Mouse (Mus musculus): ENCODE results near the gene Zfyve21. TPM values are rescaled to one million over a fixed set of nuclear protein-coding genes. Genes with fewer than 3 reads are reported as not detected.
A peak's percentile ranks its signal among the peaks of the same experiment; 100 is the strongest.

Gene Zfyve21
- polyA plus RNA-seq, 1 experiment from 2014 or later, result 122 TPM

DNA sequence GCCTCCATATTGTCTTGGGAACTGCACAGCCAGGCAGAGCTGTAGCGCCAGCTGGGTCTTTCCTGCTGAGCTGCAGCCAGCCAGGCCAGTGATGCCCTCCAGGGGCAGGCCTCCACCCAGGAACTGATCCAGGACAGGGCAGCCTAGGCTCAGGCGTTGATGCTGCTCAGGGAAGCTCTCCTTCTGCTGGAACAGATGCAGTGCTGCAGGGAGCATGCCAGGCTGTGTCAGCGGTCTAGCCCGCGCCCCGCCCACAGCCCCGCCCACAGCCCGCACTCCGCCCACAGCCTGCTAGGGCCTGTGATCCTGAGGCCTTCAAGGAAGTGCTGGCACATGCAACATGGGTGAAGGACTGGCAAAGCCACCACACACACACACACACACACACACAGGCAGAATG is 4.2 kb upstream of the Zfyve21 start:
- Histone ChIP-seq H3K36me3 (peaks cover 41% of the 10 kb centered on the region), H3K27me3 (no peaks in the 10 kb centered on the region), H3K9ac (peak overlapping the region; percentile 14; the same call in 1 of the 2 replicates), H3K4me3 (peak overlapping the region; percentile 12), H3K4me1 (peaks cover 24% of the 10 kb centered on the region), H3K9me3 (no peaks in the 10 kb centered on the region), H3K4me2 (peak overlapping the region; percentile 31), H3K27ac (peak overlapping the region; percentile 69)
- 1% methylated on average over 9 of the region's 9 CpGs for WGBS
- peak; percentile 5; the same call in 1 of the 2 replicates for ATAC-seq (ENCODE audit: insufficient number of reproducible peaks, low FRiP score, low TSS enrichment, low read depth)

DNA sequence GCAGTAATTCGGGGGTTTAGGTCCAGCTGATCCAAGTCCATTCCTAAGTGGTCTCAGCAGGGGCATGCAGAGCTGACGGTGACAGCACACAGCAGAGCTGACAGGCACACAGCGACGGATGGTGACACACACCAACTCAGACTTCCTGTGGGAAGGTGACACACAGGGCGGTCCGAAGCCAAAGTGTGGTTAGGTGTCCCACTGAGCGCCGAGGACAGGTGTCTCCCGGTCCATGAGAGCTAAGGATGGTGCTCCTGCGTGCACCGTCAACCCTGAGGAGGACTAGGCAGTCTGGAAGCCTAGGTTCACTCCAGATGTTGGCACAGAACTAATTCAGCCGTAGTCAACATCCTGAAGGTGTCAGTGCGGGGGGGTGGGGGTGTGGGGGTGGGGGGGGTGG is 1.9 kb upstream of the Zfyve21 start:
- H3K4me2 ChIP-seq, result no peak overlapping the region
- H3K36me3 ChIP-seq, result peaks cover 20% of the 10 kb centered on the region
- H3K4me3 ChIP-seq, result no peak overlapping the region
- H3K4me1 ChIP-seq, result peaks cover 45% of the 10 kb centered on the region
- H3K9me3 ChIP-seq, result no peaks in the 10 kb centered on the region
- no peak for ATAC-seq (ENCODE audit: insufficient number of reproducible peaks, low FRiP score, low TSS enrichment, low read depth)
- no peaks in the 10 kb centered on the region for H3K27me3 ChIP-seq
- WGBS, result 91% methylated on average over 13 of the region's 13 CpGs
- no peak overlapping the region for H3K9ac ChIP-seq
- H3K27ac ChIP-seq, result no peak overlapping the region

DNA sequence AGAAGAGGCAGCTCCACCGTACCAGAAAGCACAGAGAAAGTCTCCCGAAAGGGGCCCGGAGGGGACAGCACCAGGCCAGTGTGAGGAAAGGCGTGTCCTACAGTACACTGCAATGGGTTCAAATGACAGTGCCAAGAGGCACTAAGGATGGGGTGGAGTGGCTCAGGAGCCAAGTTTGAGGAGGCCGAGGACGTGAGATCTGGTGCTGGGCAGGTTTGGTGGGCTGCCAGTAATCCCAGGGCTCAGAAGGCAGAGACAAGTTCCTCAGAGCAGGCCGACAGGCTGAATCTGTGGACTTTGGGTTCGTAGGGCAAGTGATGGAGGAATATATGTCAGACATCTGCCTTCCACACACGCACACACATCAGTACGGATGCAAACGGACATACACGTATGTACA is 1.4 kb upstream of the Zfyve21 start:
- Histone ChIP-seq H3K9ac (peak overlapping the region; percentile 50; the same call in 1 of the 2 replicates), H3K4me1 (peaks cover 46% of the 10 kb centered on the region), H3K4me3 (peak overlapping the region; percentile 72), H3K27me3 (no peaks in the 10 kb centered on the region), H3K36me3 (peaks cover 16% of the 10 kb centered on the region), H3K4me2 (peak overlapping the region; percentile 80), H3K27ac (no peak overlapping the region), H3K9me3 (no peaks in the 10 kb centered on the region)
- no peak for ATAC-seq (ENCODE audit: insufficient number of reproducible peaks, low FRiP score, low TSS enrichment, low read depth)
- 62% methylated on average over 12 of the region's 12 CpGs for WGBS

DNA sequence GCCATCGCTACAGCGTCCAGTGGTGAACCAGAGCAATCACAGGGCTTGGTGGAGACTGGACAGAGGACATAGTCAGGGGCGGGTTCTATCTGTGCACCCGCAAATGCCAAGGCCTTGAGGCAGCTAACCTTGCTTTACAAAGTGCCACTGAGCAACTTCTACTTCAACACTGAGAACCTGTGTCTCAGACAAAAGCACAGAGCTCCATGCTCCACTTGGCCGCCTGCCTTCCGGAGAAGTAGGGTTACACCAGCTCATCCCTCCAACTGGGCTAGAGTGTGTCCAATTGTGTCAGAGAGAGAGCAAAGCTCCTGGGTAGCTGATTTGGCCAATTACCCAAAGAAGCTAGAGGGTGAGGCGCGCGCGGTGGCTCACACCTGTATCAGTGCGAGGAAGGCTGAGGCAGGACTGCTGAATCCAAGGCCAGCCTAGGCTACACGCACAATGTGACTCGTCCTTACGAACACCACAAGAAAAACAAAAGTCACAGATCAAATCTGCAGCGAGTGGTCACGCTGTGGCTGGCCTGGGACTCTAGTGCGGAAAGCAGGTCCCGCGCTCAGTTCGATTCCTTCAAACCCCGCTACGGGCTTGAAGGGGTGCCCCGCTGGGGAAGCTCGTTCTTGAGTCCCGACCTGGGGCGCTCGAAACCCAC is 732 bp upstream of the Zfyve21 start:
- Histone ChIP-seq H3K36me3 (peaks cover 10% of the 10 kb centered on the region), H3K4me3 (peak overlapping the region; percentile 72), H3K4me1 (peaks cover 46% of the 10 kb centered on the region), H3K9me3 (no peaks in the 10 kb centered on the region), H3K9ac (peak overlapping the region; percentile 50), H3K4me2 (peak overlapping the region; percentile 80), H3K27ac (no peak overlapping the region), H3K27me3 (no peaks in the 10 kb centered on the region)
- ATAC-seq (ENCODE audit: insufficient number of reproducible peaks, low FRiP score, low TSS enrichment, low read depth), result no peak
- 4% methylated on average over 27 of the region's 27 CpGs for WGBS

DNA sequence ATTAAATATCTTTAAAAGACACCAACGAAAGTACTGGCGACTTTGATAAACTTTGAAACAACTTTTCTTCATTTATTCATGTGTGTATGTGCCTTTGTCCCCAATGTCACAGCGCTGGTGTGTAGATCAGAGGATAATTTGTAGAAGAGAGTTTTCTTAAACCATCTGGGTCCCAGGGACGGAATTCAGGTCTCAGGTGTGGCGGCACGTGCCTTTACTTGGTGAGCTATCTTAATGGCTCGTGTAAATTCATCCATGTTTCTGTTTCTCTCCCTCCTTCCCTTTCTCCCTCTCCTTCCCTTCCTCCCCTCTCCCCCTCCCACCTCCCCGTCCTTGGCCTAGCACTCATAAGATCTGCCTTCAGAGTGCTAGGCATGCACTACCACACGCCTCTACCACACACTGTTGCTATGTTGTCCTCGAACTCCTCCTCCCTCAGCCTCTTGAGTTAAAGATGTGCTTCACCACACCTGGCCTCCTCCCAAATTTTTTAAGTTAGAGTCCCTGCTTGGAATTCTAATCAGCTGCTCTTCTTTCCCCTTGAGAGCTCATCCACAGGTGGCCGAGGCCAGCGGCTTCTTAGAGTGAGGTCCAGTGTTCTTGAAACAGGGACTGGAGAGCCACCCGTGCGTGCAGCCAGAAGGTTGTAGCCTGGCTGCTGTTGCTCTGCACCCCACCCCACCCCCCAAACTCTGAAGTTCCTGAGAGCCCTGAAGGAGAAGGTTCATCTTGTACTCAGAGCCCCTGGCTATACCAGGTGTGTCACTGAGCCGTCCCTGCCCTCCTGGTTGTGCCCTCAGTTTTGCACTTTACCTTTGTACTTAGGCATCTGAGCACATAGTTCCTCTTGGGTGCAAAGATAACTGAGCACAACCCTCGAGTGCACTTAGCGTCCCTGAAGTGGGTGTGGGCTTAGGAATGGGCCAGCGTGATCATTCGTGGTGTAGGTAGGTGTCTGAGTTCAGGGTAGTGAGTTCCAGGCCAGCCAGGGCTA is 1.1 kb downstream of the Zfyve21 start:
- no peaks in the 10 kb centered on the region for H3K9me3 ChIP-seq
- peaks cover 43% of the 10 kb centered on the region for H3K4me1 ChIP-seq
- H3K4me3 ChIP-seq, result peak overlapping the region; percentile 72
- peak overlapping the region; percentile 91 for H3K9ac ChIP-seq
- WGBS, result 25% methylated on average over 19 of the region's 19 CpGs
- H3K4me2 ChIP-seq, result peak overlapping the region; percentile 80
- H3K36me3 ChIP-seq, result 0 out of 2 replicates have a peak, but pooled peaks cover 4% of the 10 kb centered on the region
- H3K27me3 ChIP-seq, result no peaks in the 10 kb centered on the region
- no peak for ATAC-seq (ENCODE audit: insufficient number of reproducible peaks, low FRiP score, low TSS enrichment, low read depth)
- H3K27ac ChIP-seq, result peak overlapping the region; percentile 94

DNA sequence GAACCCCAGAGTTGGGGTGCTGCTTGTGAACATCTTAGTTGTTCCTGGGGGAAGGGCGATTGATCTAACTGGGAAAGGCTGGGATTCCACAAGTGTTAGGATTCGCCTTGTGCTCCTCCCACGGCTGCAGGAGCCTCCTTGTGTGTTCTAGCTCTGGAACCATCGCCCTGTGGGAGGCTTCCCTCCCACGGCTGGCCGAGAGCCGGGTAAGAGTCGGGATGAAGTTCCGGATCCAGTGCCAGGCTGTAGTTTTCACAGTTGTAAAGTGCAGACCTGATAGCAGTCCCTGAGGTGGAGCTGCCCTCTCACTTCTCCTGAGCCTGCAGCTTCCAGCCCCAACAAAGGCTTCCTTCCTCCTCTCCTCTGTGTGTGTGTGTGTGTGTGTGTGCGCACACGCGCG is 2.6 kb downstream of the Zfyve21 start:
- no peak overlapping the region for H3K9ac ChIP-seq
- H3K4me2 ChIP-seq, result peak overlapping the region; percentile 80; the same call in 1 of the 2 replicates
- 0 out of 2 replicates have a peak overlapping the region, but pooled peaks have one; percentile 12 for H3K27ac ChIP-seq
- ATAC-seq (ENCODE audit: insufficient number of reproducible peaks, low FRiP score, low TSS enrichment, low read depth), result no peak
- H3K9me3 ChIP-seq, result no peaks in the 10 kb centered on the region
- H3K4me3 ChIP-seq, result peak overlapping the region; percentile 72
- peaks cover 42% of the 10 kb centered on the region for H3K4me1 ChIP-seq
- peaks cover 14% of the 10 kb centered on the region; the same call in 1 of the 2 replicates for H3K36me3 ChIP-seq
- no peaks in the 10 kb centered on the region for H3K27me3 ChIP-seq
- 64% methylated on average over 13 of the region's 13 CpGs for WGBS

DNA sequence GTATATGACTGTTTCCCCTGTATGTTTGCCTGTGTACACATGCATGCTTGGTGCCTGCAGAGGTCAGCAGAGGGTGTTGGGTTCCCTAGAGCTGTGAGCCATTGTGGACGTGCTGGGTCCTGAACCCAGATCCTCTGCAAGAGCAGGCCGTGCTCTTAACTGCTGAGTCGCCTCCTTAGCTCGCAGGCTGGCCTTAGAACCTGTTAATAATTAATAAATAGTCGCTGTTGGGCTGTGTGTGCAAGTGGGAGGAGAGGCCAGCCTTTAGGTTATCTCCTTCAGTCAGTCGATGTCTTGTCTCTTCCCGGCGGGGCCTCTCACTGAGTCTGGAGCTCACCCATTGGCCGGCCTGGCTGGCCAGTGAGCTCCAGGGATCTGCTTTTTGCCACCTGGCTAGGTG is 3.0 kb downstream of the Zfyve21 start:
- 0 out of 2 replicates have a peak overlapping the region, but pooled peaks have one; percentile 12 for H3K27ac ChIP-seq
- no peak for ATAC-seq (ENCODE audit: insufficient number of reproducible peaks, low FRiP score, low TSS enrichment, low read depth)
- peaks cover 42% of the 10 kb centered on the region for H3K4me1 ChIP-seq
- 80% methylated on average over 9 of the region's 9 CpGs for WGBS
- H3K9ac ChIP-seq, result no peak overlapping the region
- no peaks in the 10 kb centered on the region for H3K9me3 ChIP-seq
- H3K36me3 ChIP-seq, result peaks cover 16% of the 10 kb centered on the region; the same call in 1 of the 2 replicates
- H3K27me3 ChIP-seq, result no peaks in the 10 kb centered on the region
- H3K4me2 ChIP-seq, result no peak overlapping the region; the same call in 1 of the 2 replicates
- peak overlapping the region; percentile 72; the same call in 1 of the 2 replicates for H3K4me3 ChIP-seq

DNA sequence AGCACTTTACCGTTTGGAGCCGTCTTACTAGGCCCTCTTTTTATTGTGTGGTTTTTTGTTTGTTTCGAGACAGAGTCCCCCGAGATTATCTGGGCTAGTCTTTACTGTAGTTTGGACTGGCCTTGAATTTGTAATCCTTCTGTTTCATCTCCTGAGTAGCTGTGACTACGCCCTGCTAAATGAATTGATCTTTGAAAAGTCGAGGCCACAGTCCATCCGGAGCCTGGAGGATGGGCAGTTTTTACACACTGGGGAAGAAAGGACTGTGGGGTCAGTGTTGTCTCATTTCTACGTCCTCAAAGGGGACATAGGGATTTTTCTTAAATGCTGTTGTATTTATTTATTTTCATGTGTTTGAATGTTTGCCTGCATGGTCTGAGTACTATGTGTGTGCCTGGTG is 4.0 kb downstream of the Zfyve21 start:
- H3K4me1 ChIP-seq, result peaks cover 35% of the 10 kb centered on the region
- H3K36me3 ChIP-seq, result peaks cover 18% of the 10 kb centered on the region
- no peaks in the 10 kb centered on the region for H3K27me3 ChIP-seq
- H3K4me3 ChIP-seq, result no peak overlapping the region
- H3K4me2 ChIP-seq, result no peak overlapping the region
- 84% methylated on average over 8 of the region's 8 CpGs for WGBS
- H3K27ac ChIP-seq, result no peak overlapping the region
- ATAC-seq (ENCODE audit: insufficient number of reproducible peaks, low FRiP score, low TSS enrichment, low read depth), result no peak
- no peaks in the 10 kb centered on the region for H3K9me3 ChIP-seq
- no peak overlapping the region for H3K9ac ChIP-seq

DNA sequence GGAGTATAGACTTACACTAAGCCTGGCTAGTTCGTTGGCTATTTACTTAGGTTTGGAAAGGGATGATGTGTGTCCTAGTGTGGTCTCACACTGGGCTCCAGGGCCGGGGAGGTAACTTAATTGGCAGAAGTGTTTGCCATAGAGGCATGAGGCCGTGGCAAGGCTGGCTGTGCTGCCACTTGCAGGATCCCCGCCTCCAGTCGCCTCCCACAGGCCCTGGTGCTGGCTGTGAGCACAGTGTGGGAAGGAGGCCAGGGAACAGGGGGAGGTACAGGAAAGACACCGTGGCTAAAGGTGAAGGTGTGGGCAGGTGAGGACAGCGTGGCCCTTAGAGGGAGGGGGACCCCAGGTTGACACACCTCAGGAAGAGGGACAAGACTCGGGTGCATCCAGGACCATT is 6.0 kb downstream of the Zfyve21 start:
- no peak overlapping the region for H3K4me3 ChIP-seq
- no peak overlapping the region for H3K9ac ChIP-seq
- peaks cover 31% of the 10 kb centered on the region for H3K4me1 ChIP-seq
- no peaks in the 10 kb centered on the region for H3K27me3 ChIP-seq
- WGBS, result 76% methylated on average over 8 of the region's 8 CpGs
- H3K36me3 ChIP-seq, result peaks cover 37% of the 10 kb centered on the region
- H3K4me2 ChIP-seq, result no peak overlapping the region
- no peak overlapping the region for H3K27ac ChIP-seq
- no peak for ATAC-seq (ENCODE audit: insufficient number of reproducible peaks, low FRiP score, low TSS enrichment, low read depth)
- no peaks in the 10 kb centered on the region for H3K9me3 ChIP-seq

DNA sequence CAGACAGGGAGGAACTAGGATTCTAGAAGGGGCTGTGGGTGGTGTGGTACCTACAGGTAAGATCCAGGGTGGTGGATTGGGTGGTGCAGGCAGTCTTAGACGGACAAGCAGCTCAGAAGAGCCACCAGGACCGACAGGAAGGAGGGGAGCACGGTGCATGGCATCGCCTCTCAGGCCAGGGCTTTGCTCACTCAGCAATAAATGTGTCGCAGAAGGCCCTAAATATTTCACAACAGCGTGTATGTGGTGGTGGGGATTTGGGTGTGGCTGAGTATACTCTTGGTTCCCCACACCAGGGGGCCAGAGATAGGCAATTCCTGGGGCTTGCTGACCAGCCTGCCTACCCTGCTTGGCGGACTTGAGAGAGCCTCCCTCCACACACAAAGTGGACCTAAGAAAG is 6.7 kb downstream of the Zfyve21 start:
- no peaks in the 10 kb centered on the region for H3K27me3 ChIP-seq
- ATAC-seq (ENCODE audit: insufficient number of reproducible peaks, low FRiP score, low TSS enrichment, low read depth), result no peak
- WGBS, result 68% methylated on average over 7 of the region's 7 CpGs
- H3K9ac ChIP-seq, result no peak overlapping the region
- H3K4me3 ChIP-seq, result no peak overlapping the region
- peaks cover 23% of the 10 kb centered on the region for H3K4me1 ChIP-seq
- H3K36me3 ChIP-seq, result peaks cover 45% of the 10 kb centered on the region
- H3K27ac ChIP-seq, result no peak overlapping the region
- H3K9me3 ChIP-seq, result no peaks in the 10 kb centered on the region
- H3K4me2 ChIP-seq, result no peak overlapping the region

DNA sequence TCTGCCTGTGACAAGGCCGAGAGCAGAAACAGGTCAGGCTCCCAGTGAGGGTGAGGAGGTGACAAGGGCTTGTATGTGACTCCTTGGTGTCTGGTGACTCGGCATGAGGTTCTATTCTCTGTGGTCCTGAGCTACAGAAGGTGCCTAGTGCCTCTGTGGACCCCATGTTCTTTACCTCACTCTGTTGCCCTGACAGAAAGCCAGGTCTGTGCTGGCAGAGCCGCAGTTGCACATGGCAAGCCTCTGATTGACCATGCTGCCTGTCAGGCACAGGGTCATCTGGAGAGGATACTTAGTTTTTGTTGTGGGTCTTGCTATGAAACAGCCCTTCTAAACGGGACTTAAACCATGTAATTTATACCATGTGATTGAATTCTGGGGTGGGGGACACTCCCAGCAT is 8.0 kb downstream of the Zfyve21 start:
- no peak overlapping the region for H3K9ac ChIP-seq
- H3K9me3 ChIP-seq, result no peaks in the 10 kb centered on the region
- H3K4me1 ChIP-seq, result peaks cover 11% of the 10 kb centered on the region
- H3K27me3 ChIP-seq, result no peaks in the 10 kb centered on the region
- peaks cover 57% of the 10 kb centered on the region for H3K36me3 ChIP-seq
- 69% methylated on average over 4 of the region's 4 CpGs for WGBS
- no peak overlapping the region for H3K4me2 ChIP-seq
- no peak overlapping the region for H3K4me3 ChIP-seq
- H3K27ac ChIP-seq, result no peak overlapping the region
- no peak for ATAC-seq (ENCODE audit: insufficient number of reproducible peaks, low FRiP score, low TSS enrichment, low read depth)

DNA sequence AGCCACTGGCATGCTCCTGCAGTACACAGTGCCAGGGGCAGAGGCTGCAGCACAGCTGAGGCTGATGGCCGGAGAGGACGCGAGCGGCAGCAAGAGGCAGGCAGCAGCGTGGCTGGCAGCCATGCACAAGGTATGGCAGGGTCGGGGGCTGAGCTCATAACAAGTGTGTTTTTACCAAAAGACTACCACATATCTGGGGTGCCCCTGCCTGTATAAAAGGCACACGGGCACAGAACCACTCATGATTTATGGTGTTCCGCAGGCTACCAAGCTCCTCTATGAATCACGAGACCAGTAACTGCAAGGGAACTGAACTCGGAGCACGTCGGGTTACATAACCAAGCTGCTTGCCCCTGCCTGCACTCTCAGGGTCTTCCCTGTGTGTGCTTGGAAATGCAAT is 13.6 kb downstream of the Zfyve21 start:
- Histone ChIP-seq H3K9me3 (no peaks in the 10 kb centered on the region), H3K4me2 (no peak overlapping the region), H3K4me1 (no peaks in the 10 kb centered on the region), H3K36me3 (peaks cover 96% of the 10 kb centered on the region), H3K4me3 (no peak overlapping the region), H3K9ac (no peak overlapping the region), H3K27me3 (no peaks in the 10 kb centered on the region), H3K27ac (no peak overlapping the region)
- ATAC-seq (ENCODE audit: insufficient number of reproducible peaks, low FRiP score, low TSS enrichment, low read depth), result no peak
- WGBS, result 92% methylated on average over 12 of the region's 12 CpGs
